Comparison of ENCODE assay signal across 13 mouse cellular contexts in genomic region chr14:121634736-121635430, GRCm38 (mm10).
DNase-seq lines count a peak whose midpoint lies in the region; ATAC-seq lines count a peak whose summit lies in the region.
"Had no signal": no experiment of that assay in that cellular context is flagged by ENCODE, and none has a peak within 500 bp of the region (broad histone marks: within the 10 kb centered on the region; RNA-seq: fewer than 3 reads in every experiment).

No protein-coding gene starts in this region.

- 83% methylated on average over 11 of the region's 11 CpGs for WGBS in kidney, embryonic 14.5 days
- 87% methylated on average over 11 of the region's 11 CpGs for WGBS in kidney, embryonic 15.5 days

- H3K4me2 ChIP-seq in kidney, embryonic 14.5 days (replicated peaks; ENCODE audit: low read depth, low read length), result no peak overlapping the region
- no peak overlapping the region for H3K4me2 ChIP-seq in kidney, embryonic 15.5 days
- H3K4me2 ChIP-seq: limb, embryonic 13.5 days; midbrain, embryonic 13.5 days had no signal

- H3K36me3 ChIP-seq in kidney, embryonic 14.5 days (ENCODE audit: control insufficient read depth, insufficient read depth, low read length), result peaks cover 11% of the 10 kb centered on the region; the same call in 1 of the 2 replicates
- H3K36me3 ChIP-seq in kidney, embryonic 15.5 days, result peaks cover 36% of the 10 kb centered on the region

- H3K4me3 ChIP-seq in kidney, embryonic 14.5 days (ENCODE audit: low read length), result no peak overlapping the region
- no peak overlapping the region for H3K4me3 ChIP-seq in kidney, embryonic 15.5 days (replicated peaks)
- H3K4me3 ChIP-seq: limb, embryonic 13.5 days; midbrain, embryonic 13.5 days had no signal

- no peaks in the 10 kb centered on the region for H3K4me1 ChIP-seq in kidney, embryonic 14.5 days (ENCODE audit: control insufficient read depth, insufficient read depth, low read length)
- peaks cover 9% of the 10 kb centered on the region for H3K4me1 ChIP-seq in kidney, embryonic 15.5 days
- H3K4me1 ChIP-seq: limb, embryonic 13.5 days; midbrain, embryonic 13.5 days had no signal

- H3K27me3 ChIP-seq in kidney, embryonic 14.5 days (ENCODE audit: control insufficient read depth, insufficient read depth, low read length), result no peaks in the 10 kb centered on the region
- H3K27me3 ChIP-seq in kidney, embryonic 15.5 days, result no peaks in the 10 kb centered on the region
- H3K27me3 ChIP-seq: limb, embryonic 13.5 days; midbrain, embryonic 13.5 days; Patski had no signal

- DNase-seq in lung, postnatal 14 days, result peak; percentile 29
- DNase-seq in lung, postnatal 25 days (ENCODE audit: low spot score), result no peak
- peak; percentile 86 for DNase-seq in cerebellum, adult 8-10 months
- peak; percentile 34 for DNase-seq in right cerebral cortex, postnatal 4 days
- no peak for DNase-seq in spleen, adult 18-20 months
- DNase-seq: adrenal gland, adult 8-10 months; retina, postnatal 1 day; thymus, adult 2 months had no signal

- no peaks in the 10 kb centered on the region for H3K9me3 ChIP-seq in kidney, embryonic 14.5 days (ENCODE audit: control insufficient read depth, low read length)
- no peaks in the 10 kb centered on the region for H3K9me3 ChIP-seq in kidney, embryonic 15.5 days (replicated peaks)
- H3K9me3 ChIP-seq: limb, embryonic 13.5 days; midbrain, embryonic 13.5 days had no signal

- H3K9ac ChIP-seq in kidney, embryonic 14.5 days (ENCODE audit: low read depth, low read length), result no peak overlapping the region
- no peak overlapping the region for H3K9ac ChIP-seq in kidney, embryonic 15.5 days
- H3K9ac ChIP-seq: limb, embryonic 13.5 days; midbrain, embryonic 13.5 days had no signal

- H3K27ac ChIP-seq in kidney, embryonic 14.5 days (ENCODE audit: low read depth, low read length), result no peak overlapping the region
- no peak overlapping the region for H3K27ac ChIP-seq in kidney, embryonic 15.5 days
- H3K27ac ChIP-seq: limb, embryonic 13.5 days; midbrain, embryonic 13.5 days had no signal

- 0 out of 2 replicates have a peak, but pooled peaks have one; percentile 47 for ATAC-seq in kidney, embryonic 14.5 days (ENCODE audit: low FRiP score, low TSS enrichment)
- no peak for ATAC-seq in kidney, embryonic 15.5 days (replicated peaks; ENCODE audit: low FRiP score)
- ATAC-seq: midbrain, embryonic 13.5 days; Patski had no signal

Comparison
In these comparisons a context has a peak if more than half of its experiments do, and no peak if none do; other contexts are left out.
1. DNase-seq: peak in lung, postnatal 14 days (single experiment), cerebellum, adult 8-10 months (single experiment) and right cerebral cortex, postnatal 4 days (single experiment); none in lung, postnatal 25 days (single experiment) and spleen, adult 18-20 months (0 of 2).